Mouse (Mus musculus): Measurements from ENCODE around the gene Olfr456. TPM values are rescaled to one million over a fixed set of nuclear protein-coding genes. Genes with fewer than 3 reads are reported as not detected.

Gene Olfr456
- total and polyA plus RNA-seq, 3 experiments, result not detected

- no peak overlapping the region for H3K9ac ChIP-seq (ENCODE audit: control insufficient read depth, low read depth, low read length, poor library complexity, severe bottlenecking)
- H3K9me3 ChIP-seq (replicated peaks; ENCODE audit: insufficient read depth, low read length), result no peaks in the 10 kb centered on the region
- no peaks in the 10 kb centered on the region for H3K36me3 ChIP-seq (ENCODE audit: control insufficient read depth in 1 of 2, insufficient read depth in 2 of 2, low read length in 2 of 2)
- H3K27ac ChIP-seq (ENCODE audit: control insufficient read depth, low read depth, low read length), result no peak overlapping the region
- no peaks in the 10 kb centered on the region for H3K79me2 ChIP-seq (ENCODE audit: control insufficient read depth, insufficient read depth, low read length, poor library complexity)
- DNase-seq (ENCODE audit: low read depth, low spot score), result no peak
- no peaks in the 10 kb centered on the region for H3K27me3 ChIP-seq (ENCODE audit: control insufficient read depth in 1 of 2, insufficient read depth in 2 of 2, low read length in 2 of 2)
- no peak overlapping the region for H3K4me3 ChIP-seq (ENCODE audit: control insufficient read depth in 1 of 2, insufficient read depth in 1 of 2, low read depth in 2 of 2, low read length in 2 of 2)
- TF ChIP-seq SMC3 (IDR thresholded peaks at IDR 0.05; ENCODE audit: low read depth, low read length) (no peak), CHD1 (IDR thresholded peaks at IDR 0.05; ENCODE audit: low read depth, low read length) (no peak)
- H3K4me1 ChIP-seq (ENCODE audit: control insufficient read depth in 1 of 2, insufficient read depth in 2 of 2, low read length in 2 of 2), result no peaks in the 10 kb centered on the region
Measured at GRCm38 (mm10) chr6:42470542-42470941, 16.5 kb downstream of the Olfr456 start.

- Histone ChIP-seq H3K27ac (ENCODE audit: control insufficient read depth, low read depth, low read length) (no peak within 1 kb of the TSS), H3K79me2 (ENCODE audit: control insufficient read depth, insufficient read depth, low read length, poor library complexity) (no peaks in the 10 kb centered on the region), H3K4me1 (ENCODE audit: control insufficient read depth in 1 of 2, insufficient read depth in 2 of 2, low read length in 2 of 2) (no peaks in the 10 kb centered on the region), H3K27me3 (ENCODE audit: control insufficient read depth in 1 of 2, insufficient read depth in 2 of 2, low read length in 2 of 2) (no peaks in the 10 kb centered on the region), H3K36me3 (ENCODE audit: control insufficient read depth in 1 of 2, insufficient read depth in 2 of 2, low read length in 2 of 2) (no peaks in the 10 kb centered on the region), H3K4me3 (ENCODE audit: control insufficient read depth in 1 of 2, insufficient read depth in 1 of 2, low read depth in 2 of 2, low read length in 2 of 2) (no peak within 1 kb of the TSS), H3K9me3 (replicated peaks; ENCODE audit: insufficient read depth, low read length) (no peaks in the 10 kb centered on the region), H3K9ac (ENCODE audit: control insufficient read depth, low read depth, low read length, poor library complexity, severe bottlenecking) (no peak within 1 kb of the TSS)
- no peak for DNase-seq (ENCODE audit: low read depth, low spot score)
- TF ChIP-seq CHD2 (IDR thresholded peaks at IDR 0.05; ENCODE audit: low read length), result no peak
Measured at GRCm38 (mm10) chr6:42465096-42465495, 21.9 kb downstream of the Olfr456 start, which contains the start of gene Olfr458. Gene Olfr458, minus strand, starts transcription at chr6:42465196.

GRCm38 (mm10) chr6:42447381-42447780 is 39.6 kb downstream of the Olfr456 start:
- no peak for DNase-seq (ENCODE audit: low read depth, low spot score)
- Histone ChIP-seq H3K36me3 (ENCODE audit: control insufficient read depth in 1 of 2, insufficient read depth in 2 of 2, low read length in 2 of 2) (no peaks in the 10 kb centered on the region), H3K4me3 (ENCODE audit: control insufficient read depth in 1 of 2, insufficient read depth in 1 of 2, low read depth in 2 of 2, low read length in 2 of 2) (no peak overlapping the region), H3K9me3 (replicated peaks; ENCODE audit: insufficient read depth, low read length) (no peaks in the 10 kb centered on the region), H3K27me3 (ENCODE audit: control insufficient read depth in 1 of 2, insufficient read depth in 2 of 2, low read length in 2 of 2) (no peaks in the 10 kb centered on the region; a peak in 1 of 4 replicates), H3K9ac (ENCODE audit: control insufficient read depth, low read depth, low read length, poor library complexity, severe bottlenecking) (no peak overlapping the region), H3K79me2 (ENCODE audit: control insufficient read depth, insufficient read depth, low read length, poor library complexity) (no peaks in the 10 kb centered on the region), H3K4me1 (ENCODE audit: control insufficient read depth in 1 of 2, insufficient read depth in 2 of 2, low read length in 2 of 2) (no peaks in the 10 kb centered on the region), H3K27ac (ENCODE audit: control insufficient read depth, low read depth, low read length) (no peak overlapping the region)
- no peak for TF ChIP-seq SMC3 (IDR thresholded peaks at IDR 0.05; ENCODE audit: low read depth, low read length)
- no peak for TF ChIP-seq HCFC1 (IDR thresholded peaks at IDR 0.05; ENCODE audit: low read depth, low read length)
- TF ChIP-seq CTCF (IDR thresholded peaks at IDR 0.05 in 2 of 3, conservative IDR thresholded peaks at IDR 0.05 in 1 of 3; ENCODE audit: control insufficient read depth in 1 of 3, insufficient read depth in 1 of 3, low read depth in 2 of 3, low read length in 3 of 3, poor library complexity in 1 of 3, severe bottlenecking in 1 of 3), result no peak
- TF ChIP-seq KAT2A (conservative IDR thresholded peaks at IDR 0.05; ENCODE audit: low read depth, low read length), result no peak
- TF ChIP-seq ZMIZ1 (IDR thresholded peaks at IDR 0.05; ENCODE audit: low read depth, low read length), result no peak
- TF ChIP-seq RAD21 (IDR thresholded peaks at IDR 0.05; ENCODE audit: low read depth, low read length), result no peak
- TF ChIP-seq EP300 (IDR thresholded peaks at IDR 0.05; ENCODE audit: low read depth in 1 of 2, low read length in 2 of 2), result no peak
- no peak for TF ChIP-seq MAZ (IDR thresholded peaks at IDR 0.05; ENCODE audit: low read depth, low read length)
- TF ChIP-seq E2F4 (IDR thresholded peaks at IDR 0.05; ENCODE audit: borderline replicate concordance, low read depth, low read length), result no peak
- TF ChIP-seq ZC3H11A (IDR thresholded peaks at IDR 0.05; ENCODE audit: low read depth, low read length), result no peak
- TF ChIP-seq ETS1 (IDR thresholded peaks at IDR 0.05; ENCODE audit: low read depth, low read length), result no peak
- TF ChIP-seq CHD1 (IDR thresholded peaks at IDR 0.05; ENCODE audit: low read depth, low read length), result no peak
- TF ChIP-seq GATA1 (IDR thresholded peaks at IDR 0.05; ENCODE audit: low read depth, low read length), result no peak

All from MEL (cell line).